Mouse (Mus musculus) CH12.LX (cell line): ENCODE data around the gene Frmd8.

ENCODE experiments used
- CTCF ChIP-seq, 2 experiments: IDR thresholded peaks in 1 of 2; conservative IDR thresholded peaks in 1 of 2; 2 replicates each; pipeline ENCODE4 v1.5.1; 2011 to 2012; ENCODE audit warnings: low read depth in 2 of 2, low read length in 2 of 2, improper control_type of control experiment in 1 of 2, inconsistent platforms in 1 of 2, mild to moderate bottlenecking in 1 of 2, moderate library complexity in 1 of 2
- POLR2A ChIP-seq: IDR thresholded peaks from 2 replicates; pipeline ENCODE4 v1.6.1; 2011; ENCODE audit warnings: low read depth, mild to moderate bottlenecking, improper control_type of control experiment, low read length
- RAD21 ChIP-seq: IDR thresholded peaks from 2 replicates; pipeline ENCODE4 v1.6.1; 2011; ENCODE audit warnings: low read depth, mild to moderate bottlenecking, low read length, improper control_type of control experiment, moderate library complexity
- USF2 ChIP-seq: conservative IDR thresholded peaks from 2 replicates; pipeline ENCODE4 v1.6.1; 2011; ENCODE audit warnings: low read depth, low read length, improper control_type of control experiment

- no peak for TF ChIP-seq POLR2A
- no peak for TF ChIP-seq CTCF (conservative IDR thresholded peaks at IDR 0.05 in 1 of 2, IDR thresholded peaks at IDR 0.05 in 1 of 2; ENCODE audit: low read depth in 2 of 2, low read length in 2 of 2)
- TF ChIP-seq USF2: no peak
- no peak for TF ChIP-seq RAD21
These were observed 47.9 kb upstream of the Frmd8 start for GRCm38 (mm10) chr19:5922963-5923362.
